Mouse (Mus musculus): Measurements from ENCODE around the gene Tagap1.
"Not testable (repeated sequence)": the region's sequence is repeated elsewhere in the genome, so short reads cannot be mapped to it uniquely, and the experiment has no call there.

Gene Tagap1

DNA sequence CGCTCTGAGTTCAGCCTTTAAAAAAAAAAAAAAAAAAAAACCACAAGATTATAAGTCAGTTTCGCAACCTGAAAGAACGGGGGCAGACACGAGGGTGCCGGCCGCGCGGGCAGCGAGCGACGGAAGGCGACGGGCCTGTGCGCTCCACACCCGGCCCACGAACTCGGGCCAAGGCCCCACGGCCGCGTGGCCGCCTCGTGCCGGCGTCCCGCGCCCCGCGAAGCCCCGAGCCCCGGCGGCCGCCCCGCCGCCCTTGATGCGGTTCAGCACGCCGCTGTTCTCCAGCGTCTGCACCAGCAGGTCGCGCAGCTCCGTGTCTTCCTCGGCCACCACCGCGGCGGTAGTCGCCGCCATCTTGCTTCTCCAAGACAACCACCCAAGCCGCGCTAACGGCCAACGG, at the start of gene Tagap1:
TSS of gene Tagap1 (minus strand) at position 381 of the 400 bp plus-strand sequence.
- not testable (repeated sequence) for DNase-seq (ENCODE audit: low read depth)

GRCm38 (mm10) chr17:7009901-7010300, 48.9 kb upstream of the Tagap1 start:
- DNase-seq (ENCODE audit: low read depth) = not testable (repeated sequence)

GRCm38 (mm10) chr17:7009440-7009839, 48.5 kb upstream of the Tagap1 start:
- DNase-seq (ENCODE audit: low read depth) = not testable (repeated sequence)

- not testable (repeated sequence) for DNase-seq (ENCODE audit: low read depth)
Measured at GRCm38 (mm10) chr17:7008885-7009284, 47.9 kb upstream of the Tagap1 start.

DNA sequence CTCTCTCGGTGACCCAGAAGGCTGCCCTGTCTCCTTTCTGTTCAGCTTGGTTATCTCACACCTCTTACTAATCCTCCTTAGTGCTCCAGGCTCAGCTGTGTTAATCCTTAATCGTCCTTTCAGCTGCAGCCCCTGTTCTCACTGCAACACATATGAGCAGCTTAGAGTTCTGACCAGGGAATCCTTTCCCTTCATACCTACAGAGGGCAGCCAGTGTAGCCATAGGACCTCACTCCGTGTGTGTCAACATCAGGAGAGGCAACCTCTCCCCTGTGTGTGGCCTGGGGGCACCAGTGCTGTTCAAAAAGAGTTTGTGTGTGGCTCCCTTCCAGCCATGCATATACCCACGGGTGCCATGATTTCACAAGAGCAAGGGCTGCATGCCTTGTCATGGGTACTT, 44.7 kb upstream of the Tagap1 start:
- DNase-seq (ENCODE audit: low read depth) = not testable (repeated sequence)

DNA sequence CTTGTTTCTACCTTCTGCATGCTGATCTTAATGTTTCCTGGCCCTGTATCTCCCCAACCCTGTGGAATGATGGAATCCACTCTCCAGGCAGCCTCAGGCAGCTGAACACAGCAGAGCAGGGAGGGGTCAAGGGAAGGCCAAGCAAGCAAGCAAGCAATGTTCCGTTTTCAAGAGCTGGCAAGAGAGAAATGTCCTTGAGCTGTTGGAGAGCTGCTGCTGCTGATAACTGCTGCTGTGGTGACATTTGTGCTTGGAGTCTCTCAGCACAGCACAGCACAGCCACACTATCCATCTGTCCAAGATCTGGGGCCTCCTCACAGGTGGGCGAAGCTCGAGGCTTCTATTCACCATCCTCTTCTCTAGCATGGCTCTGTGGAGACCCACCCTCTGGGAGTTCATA, 42.4 kb upstream of the Tagap1 start:
- DNase-seq (ENCODE audit: low read depth) = not testable (repeated sequence)

DNA sequence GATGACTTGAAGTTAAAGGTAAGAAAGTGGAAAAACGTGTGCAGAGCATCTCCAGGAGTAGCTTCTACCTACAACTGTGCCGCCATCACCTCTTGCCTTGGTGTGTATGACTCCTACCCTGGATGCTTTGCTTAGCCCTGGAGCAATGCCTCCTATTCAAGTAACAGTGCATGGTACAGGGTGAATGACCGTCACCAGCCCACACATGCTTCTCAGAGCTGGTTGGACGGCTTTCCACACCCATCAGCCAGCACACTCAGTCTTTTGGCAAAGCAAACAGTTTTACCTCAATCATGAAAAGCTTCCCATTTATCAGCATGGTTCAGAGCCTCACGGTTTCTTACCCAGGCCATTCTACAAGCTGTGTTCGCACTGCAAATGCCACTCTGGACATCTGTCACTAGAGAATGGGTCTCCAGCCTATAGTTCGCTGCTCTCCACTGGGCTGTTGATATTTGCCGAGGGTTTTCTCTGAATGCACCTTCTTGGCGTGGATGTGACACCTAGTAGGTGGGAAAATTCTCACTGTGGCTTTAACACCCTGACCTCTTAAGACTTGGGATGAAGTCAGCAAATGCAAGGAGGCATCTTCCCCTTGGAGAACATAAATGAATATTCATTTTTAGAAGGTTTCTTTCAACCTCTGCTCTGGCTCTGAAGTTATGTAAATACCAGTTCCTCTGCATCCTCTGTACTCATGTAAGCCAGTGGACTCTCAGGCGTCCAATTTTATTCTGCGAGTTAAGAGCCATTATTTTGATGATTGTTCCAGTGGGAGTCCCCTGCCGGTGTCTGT, 41.0 kb upstream of the Tagap1 start:
- DNase-seq (ENCODE audit: low read depth) = not testable (repeated sequence)

DNA sequence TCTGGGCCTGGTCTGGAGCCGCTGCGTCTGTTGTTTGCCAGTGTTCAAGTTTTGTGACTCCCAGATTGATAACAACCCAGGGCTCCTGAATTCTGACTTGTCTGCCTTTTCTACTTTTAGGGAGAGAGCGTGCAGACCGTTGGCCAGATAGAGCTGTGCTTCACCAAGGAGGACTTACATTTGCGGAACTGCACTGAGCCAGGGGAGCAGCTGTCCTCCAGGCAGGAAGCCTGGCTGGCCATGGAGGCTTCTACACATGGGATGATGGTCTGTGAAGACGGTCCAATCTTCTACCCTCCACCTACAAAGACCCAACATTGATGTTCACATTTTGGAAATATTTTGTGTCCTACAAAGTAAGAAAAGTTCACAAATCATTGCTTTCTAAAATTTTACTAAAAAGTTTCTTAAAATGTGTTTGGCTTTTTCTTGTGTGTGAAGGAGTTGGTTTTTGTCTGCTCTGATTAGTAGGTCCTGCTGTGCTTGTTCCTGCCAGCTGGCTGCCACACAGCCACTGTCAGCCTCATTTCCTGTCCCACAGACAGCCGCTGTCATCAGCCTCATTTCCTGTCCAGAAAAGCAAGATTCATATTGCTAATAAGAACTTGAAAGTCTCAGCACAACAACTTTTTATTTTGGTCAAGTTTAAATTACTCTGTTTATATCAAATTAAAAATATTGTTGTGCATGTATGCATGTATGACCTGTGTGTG, 37.0 kb upstream of the Tagap1 start:
- not testable (repeated sequence) for DNase-seq (ENCODE audit: low read depth)

GRCm38 (mm10) chr17:6996826-6997225, 35.9 kb upstream of the Tagap1 start:
- DNase-seq (ENCODE audit: low read depth) = not testable (repeated sequence)

- DNase-seq (ENCODE audit: low read depth) = not testable (repeated sequence)
Measured at GRCm38 (mm10) chr17:6995504-6995903, 34.5 kb upstream of the Tagap1 start.

DNA sequence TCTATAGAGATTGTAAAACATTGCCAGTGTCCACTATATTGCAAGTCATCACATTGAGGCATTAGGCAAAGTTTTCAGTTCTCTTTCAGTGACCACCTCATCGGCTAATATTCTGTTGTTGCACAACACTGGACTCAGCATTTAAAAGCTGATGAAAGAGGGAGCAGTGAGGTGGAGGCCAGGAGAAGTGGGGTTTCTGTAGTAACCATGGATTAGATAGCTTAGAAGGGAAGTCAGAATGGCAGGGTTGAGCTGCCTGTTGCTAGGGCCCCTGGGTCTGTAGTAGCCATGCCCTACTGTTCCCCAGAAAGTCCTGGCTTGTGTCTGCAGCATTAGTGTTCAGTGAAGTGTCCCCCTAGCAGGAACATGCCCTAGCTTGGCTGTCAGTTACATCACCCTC, 25.2 kb upstream of the Tagap1 start:
- DNase-seq (ENCODE audit: low read depth) = not testable (repeated sequence)

DNA sequence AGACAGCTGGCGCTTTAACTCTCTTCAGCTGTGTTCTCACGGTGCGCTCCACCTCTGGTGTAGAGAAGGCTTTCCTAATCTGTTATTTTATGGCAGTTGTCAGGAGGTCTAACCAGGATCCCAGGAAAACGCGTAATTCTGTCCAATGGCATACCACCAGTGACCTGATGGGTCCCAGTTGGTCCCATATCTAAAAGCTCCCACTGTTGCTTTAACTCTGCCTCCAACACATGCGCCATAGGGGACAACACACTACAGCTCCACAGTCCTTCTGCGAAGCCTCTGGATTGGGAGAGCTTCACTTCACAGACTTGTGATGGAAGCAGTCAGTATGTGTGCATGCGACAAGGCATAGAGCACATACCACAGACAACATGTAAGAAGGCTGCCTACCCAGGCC, 19.2 kb upstream of the Tagap1 start:
- DNase-seq (ENCODE audit: low read depth) = not testable (repeated sequence)

- DNase-seq (ENCODE audit: low read depth) = not testable (repeated sequence)
Measured at GRCm38 (mm10) chr17:6979380-6979779, 18.4 kb upstream of the Tagap1 start.

GRCm38 (mm10) chr17:6978287-6979248, 17.6 kb upstream of the Tagap1 start, which contains the start of gene Gm49721:
TSS of gene Gm49721 (plus strand) at chr17:6978904.
- not testable (repeated sequence) for DNase-seq (ENCODE audit: low read depth)

DNA sequence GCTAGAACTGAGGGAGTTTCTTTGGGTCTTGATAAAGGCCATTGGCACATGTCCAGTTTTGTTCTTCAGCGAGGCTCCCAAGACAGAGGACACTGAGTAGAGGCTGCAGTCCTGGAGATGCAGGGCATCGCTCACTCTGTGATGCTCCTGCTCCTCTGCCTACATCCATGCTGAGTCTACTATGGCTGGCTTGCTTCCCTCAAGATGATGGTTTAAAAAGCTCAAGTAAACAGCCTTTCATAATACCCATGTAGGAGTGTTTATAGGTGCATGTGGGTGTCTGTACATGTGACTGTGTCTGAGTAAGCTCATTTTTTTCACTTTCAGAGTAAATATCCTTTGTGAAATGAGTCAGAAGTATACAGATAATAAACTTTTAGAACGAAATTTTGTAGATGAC, 14.0 kb upstream of the Tagap1 start:
- DNase-seq (ENCODE audit: low read depth) = not testable (repeated sequence)

GRCm38 (mm10) chr17:6972836-6973396, 12.0 kb upstream of the Tagap1 start:
- DNase-seq (ENCODE audit: low read depth) = not testable (repeated sequence)

DNA sequence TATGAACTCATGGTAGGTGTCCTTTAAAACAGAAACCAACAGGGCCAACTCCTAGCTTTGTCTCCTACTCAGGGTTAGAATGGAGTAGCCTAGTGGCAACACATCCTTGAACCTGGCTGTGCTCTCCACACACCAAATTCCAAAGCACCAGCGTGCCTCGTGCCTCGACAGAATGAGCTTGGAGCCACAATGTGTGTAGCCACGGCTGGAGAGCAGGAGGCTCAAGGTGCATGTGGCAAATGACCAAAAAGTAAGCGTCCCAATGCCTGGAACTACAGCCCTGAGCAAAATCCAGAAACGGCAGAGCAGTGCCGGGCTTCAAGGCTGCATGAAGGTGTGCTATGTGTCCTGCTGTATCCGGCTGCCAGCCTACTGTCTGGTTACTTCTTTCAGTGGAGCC, 10.3 kb upstream of the Tagap1 start:
- not testable (repeated sequence) for DNase-seq (ENCODE audit: low read depth)

DNA sequence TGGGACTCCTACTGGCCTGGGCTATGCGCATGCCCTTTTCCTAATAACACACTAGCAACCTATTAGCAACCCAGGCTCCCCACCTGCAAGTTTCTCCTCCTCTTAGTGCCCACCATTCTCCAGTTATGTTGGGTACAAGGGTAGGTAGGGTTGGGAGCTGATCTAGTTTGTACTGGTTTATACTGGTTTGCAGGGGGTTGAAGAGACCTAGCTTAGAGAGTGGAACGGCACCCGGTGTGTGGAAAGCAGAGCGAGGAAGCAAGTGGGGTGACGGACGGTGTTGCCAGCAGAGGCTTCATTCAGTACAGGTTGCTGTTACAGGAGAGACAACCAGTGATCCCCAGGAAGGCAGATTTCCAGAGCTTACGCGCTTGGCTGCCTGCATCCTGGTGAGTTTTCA, 9.4 kb upstream of the Tagap1 start, which contains the start of gene Rnaset2b:
TSS of gene Rnaset2b (plus strand) at position 301 of the 400 bp plus-strand sequence.
- not testable (repeated sequence) for DNase-seq (ENCODE audit: low read depth)

DNA sequence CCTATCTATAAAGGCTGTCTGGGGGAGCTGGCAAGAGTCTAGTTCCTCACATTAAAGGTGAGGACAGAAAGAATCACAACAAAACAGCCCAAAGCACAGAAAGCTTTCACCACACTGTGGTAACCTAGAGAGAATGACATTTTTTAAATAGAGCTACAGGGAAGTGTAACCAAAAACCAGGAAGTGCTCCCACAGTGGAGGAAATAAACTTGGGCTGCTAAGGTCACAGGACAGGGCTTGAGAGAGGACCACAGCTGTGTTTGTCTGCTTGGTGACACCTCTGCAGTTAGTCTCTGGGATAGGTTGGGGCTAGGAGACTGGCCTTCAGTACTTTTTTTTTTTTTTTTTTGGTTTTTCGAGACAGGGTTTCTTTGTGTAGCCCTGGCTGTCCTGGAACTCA, 6.7 kb upstream of the Tagap1 start:
- not testable (repeated sequence) for DNase-seq (ENCODE audit: low read depth)

DNA sequence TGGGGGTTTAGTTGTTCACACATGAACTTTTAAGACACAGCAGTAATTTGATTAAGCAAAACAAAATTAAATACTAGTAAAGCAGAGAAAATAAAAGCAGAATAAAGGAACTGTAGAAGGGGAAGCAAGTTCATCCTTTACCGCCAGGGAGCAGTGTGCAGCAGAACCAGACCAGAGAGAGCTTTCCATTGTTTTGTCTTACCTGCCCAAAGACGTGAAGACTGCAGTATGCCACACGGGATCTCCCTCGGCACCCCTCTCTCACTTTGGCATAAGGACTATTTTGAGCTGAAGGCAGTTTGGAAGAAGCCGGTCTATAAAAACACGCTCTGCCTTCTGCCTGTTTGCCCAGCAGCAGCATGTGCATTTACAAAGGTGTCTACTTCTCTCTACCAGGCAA, 4.4 kb upstream of the Tagap1 start:
- not testable (repeated sequence) for DNase-seq (ENCODE audit: low read depth)

GRCm38 (mm10) chr17:6962936-6963335, 2.0 kb upstream of the Tagap1 start:
- not testable (repeated sequence) for DNase-seq (ENCODE audit: low read depth)
